Mouse (Mus musculus) ES-E14 (cell line): Measurements from ENCODE around the gene Krt19. TPM values are rescaled to one million over a fixed set of nuclear protein-coding genes. Genes with fewer than 3 reads are reported as not detected.

Source experiments
- DNase-seq: peaks from one replicate; pipeline ENCODE4 v3.0.0-alpha.2; 2013; ENCODE audit warnings: low read depth, low spot score
- H3K27ac ChIP-seq: 2 replicates; pipeline ENCODE4 v1.5.1; 2012; ENCODE audit warnings: low read depth, mild to moderate bottlenecking, low read length, moderate library complexity, mixed read lengths; ENCODE audit not compliant: poor library complexity, insufficient read depth, severe bottlenecking
- H3K36me3 ChIP-seq: 2 replicates; pipeline ENCODE4 v1.6.1; 2012; ENCODE audit warnings: mild to moderate bottlenecking, low read length, moderate library complexity, mixed read lengths; ENCODE audit not compliant: control insufficient read depth, poor library complexity, insufficient read depth, severe bottlenecking
- H3K4me1 ChIP-seq, 2 experiments: fragments of 150-350 bp in 1 of 2; sonication (generic) in 1 of 2; 2 replicates each; pipeline ENCODE4 v1.6.1; 2012; ENCODE audit warnings: low read length in 2 of 2, mild to moderate bottlenecking in 1 of 2, mixed read lengths in 1 of 2; ENCODE audit not compliant: control insufficient read depth in 2 of 2, insufficient read depth in 2 of 2, poor library complexity in 1 of 2
- H3K4me3 ChIP-seq, 2 experiments: fragments of 150-350 bp in 1 of 2; sonication (generic) in 1 of 2; 2 replicates each; pipeline ENCODE4 v1.5.1; 2012; ENCODE audit warnings: low read length in 2 of 2, low read depth in 1 of 2, mild to moderate bottlenecking in 1 of 2, mixed read lengths in 1 of 2; ENCODE audit not compliant: insufficient read depth in 1 of 2, poor library complexity in 1 of 2, severe bottlenecking in 1 of 2
- H3K9ac ChIP-seq: 2 replicates; pipeline ENCODE4 v1.6.1; 2012; ENCODE audit warnings: low read depth, mild to moderate bottlenecking, low read length, mixed read lengths; ENCODE audit not compliant: poor library complexity, insufficient read depth, severe bottlenecking
- H3K9me3 ChIP-seq: fragments of 150-350 bp; sonication (generic); 2 replicates; pipeline ENCODE4 v1.6.1; 2012; ENCODE audit warnings: low read depth, mild to moderate bottlenecking, low read length; ENCODE audit not compliant: control insufficient read depth, insufficient read depth
- CHD2 ChIP-seq: IDR thresholded peaks from 2 replicates; pipeline ENCODE4 v1.6.1; 2014; ENCODE audit warnings: mild to moderate bottlenecking, low read depth, low read length, inconsistent platforms
- HCFC1 ChIP-seq: IDR thresholded peaks from 2 replicates; pipeline ENCODE4 v1.6.1; 2012; ENCODE audit warnings: low read length, inconsistent platforms, borderline replicate concordance; ENCODE audit not compliant: insufficient read depth
- MAFK ChIP-seq: IDR thresholded peaks from 2 replicates; pipeline ENCODE4 v1.6.1; 2014; ENCODE audit warnings: mild to moderate bottlenecking, low read depth, low read length, inconsistent platforms; ENCODE audit not compliant: insufficient read depth
- ZC3H11A ChIP-seq: IDR thresholded peaks from 2 replicates; pipeline ENCODE4 v1.6.1; 2012; ENCODE audit warnings: low read depth, mild to moderate bottlenecking, inconsistent platforms, low read length, borderline replicate concordance
- ZNF384 ChIP-seq: IDR thresholded peaks from 2 replicates; pipeline ENCODE4 v1.6.1; 2012; ENCODE audit warnings: low read depth, low read length, inconsistent platforms
- in situ Hi-C, 2 experiments: fragments of 600-800 bp; cut with MboI; formaldehyde crosslinking; loops; one replicate each; pipeline ENCODE4 v1.15.1; 2025; ENCODE audit warnings: low sequenced_read_pairs in 2 of 2, inconsistent platforms in 1 of 2; ENCODE audit not compliant: unreplicated experiment in 2 of 2
- total RNA-seq: library from RNA; depleted of rRNA; stranded (reverse); fragments of 300-350 nt; gene quantifications from 2 replicates; pipeline ENCODE4 v1.2.3, GENCODE M21; 2012

The Krt19 gene
- total RNA-seq, 1 experiment: 79.9 TPM

DNA sequence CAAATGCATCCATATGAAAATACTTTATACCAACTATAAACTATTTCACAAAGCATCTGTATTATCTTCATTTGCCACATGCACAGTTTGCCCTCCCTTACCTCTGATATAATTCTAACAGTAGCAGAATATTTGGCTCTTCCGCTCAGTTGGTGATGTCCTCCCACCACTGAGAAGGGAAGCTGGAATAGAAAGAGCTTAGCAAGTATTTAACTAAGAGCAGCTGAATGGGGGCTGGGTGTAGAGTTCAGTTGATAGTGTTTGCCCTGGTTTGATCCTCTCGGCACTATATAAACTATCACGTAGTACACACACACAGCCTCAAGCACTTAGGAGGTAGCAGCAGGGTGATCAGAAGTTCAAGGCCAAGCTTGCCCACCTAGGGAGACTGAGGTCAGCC lies 30.8 kb upstream of the Krt19 start:
- DNase-seq: no peak
- Histone ChIP-seq H3K4me1 (no peaks in the 10 kb centered on the region), H3K9ac (no peak overlapping the region), H3K9me3 (no peaks in the 10 kb centered on the region), H3K27ac (no peak overlapping the region), H3K4me3 (no peak overlapping the region), H3K36me3 (no peaks in the 10 kb centered on the region)
- in situ Hi-C loops: loop anchor here in 1 of 2 experiments (10.0 kb wide), 1 partner anchor 116 kb away; no protein-coding TSS in a partner anchor
- no peak for TF ChIP-seq ZC3H11A
- no peak for TF ChIP-seq ZNF384
- TF ChIP-seq MAFK: no peak
- no peak for TF ChIP-seq CHD2
- TF ChIP-seq HCFC1: no peak

- H3K9ac ChIP-seq: no peak overlapping the region
- H3K4me3 ChIP-seq: no peak overlapping the region
- no peak for DNase-seq
- no peaks in the 10 kb centered on the region for H3K36me3 ChIP-seq
- H3K4me1 ChIP-seq: no peaks in the 10 kb centered on the region
- no peaks in the 10 kb centered on the region for H3K9me3 ChIP-seq
- TF ChIP-seq ZNF384: no peak
- no peak for TF ChIP-seq CHD2
- no peak for TF ChIP-seq HCFC1
- TF ChIP-seq MAFK: no peak
- no peak for TF ChIP-seq ZC3H11A
- in situ Hi-C loops: loop anchor here in 1 of 2 experiments (10.0 kb wide), 1 partner anchor 116 kb away; no protein-coding TSS in a partner anchor
- H3K27ac ChIP-seq: no peak overlapping the region
Observed at GRCm38 (mm10) chr11:100178307-100178706, 29.8 kb upstream of the Krt19 start.

DNA sequence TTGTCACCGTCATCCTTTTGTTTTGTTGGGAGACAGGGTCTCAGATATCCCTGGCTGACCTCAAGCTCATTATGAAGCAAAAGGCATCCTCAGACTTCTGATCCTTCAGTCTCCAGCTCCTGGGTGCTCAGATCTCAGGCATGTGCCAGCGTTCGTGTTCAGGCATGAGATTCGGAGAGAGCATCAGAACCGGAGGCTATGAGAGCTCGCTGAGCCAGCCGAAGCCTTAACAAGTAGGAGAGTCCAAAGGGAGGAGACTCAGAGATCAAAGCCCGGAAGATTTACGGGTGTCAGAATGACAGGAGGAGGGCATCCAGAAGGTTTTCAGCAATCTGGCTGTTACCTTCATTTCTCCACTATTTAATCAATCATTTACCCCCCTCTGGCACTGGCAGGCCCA lies 28.3 kb upstream of the Krt19 start:
- Histone ChIP-seq H3K4me1 (no peaks in the 10 kb centered on the region), H3K9me3 (no peaks in the 10 kb centered on the region), H3K9ac (no peak overlapping the region), H3K27ac (no peak overlapping the region), H3K4me3 (no peak overlapping the region), H3K36me3 (no peaks in the 10 kb centered on the region)
- in situ Hi-C loops: loop anchor here in 1 of 2 experiments (10.0 kb wide), 1 partner anchor 118 kb away; no protein-coding TSS in a partner anchor
- TF ChIP-seq ZC3H11A (no peak), HCFC1 (no peak)
- DNase-seq: no peak

DNA sequence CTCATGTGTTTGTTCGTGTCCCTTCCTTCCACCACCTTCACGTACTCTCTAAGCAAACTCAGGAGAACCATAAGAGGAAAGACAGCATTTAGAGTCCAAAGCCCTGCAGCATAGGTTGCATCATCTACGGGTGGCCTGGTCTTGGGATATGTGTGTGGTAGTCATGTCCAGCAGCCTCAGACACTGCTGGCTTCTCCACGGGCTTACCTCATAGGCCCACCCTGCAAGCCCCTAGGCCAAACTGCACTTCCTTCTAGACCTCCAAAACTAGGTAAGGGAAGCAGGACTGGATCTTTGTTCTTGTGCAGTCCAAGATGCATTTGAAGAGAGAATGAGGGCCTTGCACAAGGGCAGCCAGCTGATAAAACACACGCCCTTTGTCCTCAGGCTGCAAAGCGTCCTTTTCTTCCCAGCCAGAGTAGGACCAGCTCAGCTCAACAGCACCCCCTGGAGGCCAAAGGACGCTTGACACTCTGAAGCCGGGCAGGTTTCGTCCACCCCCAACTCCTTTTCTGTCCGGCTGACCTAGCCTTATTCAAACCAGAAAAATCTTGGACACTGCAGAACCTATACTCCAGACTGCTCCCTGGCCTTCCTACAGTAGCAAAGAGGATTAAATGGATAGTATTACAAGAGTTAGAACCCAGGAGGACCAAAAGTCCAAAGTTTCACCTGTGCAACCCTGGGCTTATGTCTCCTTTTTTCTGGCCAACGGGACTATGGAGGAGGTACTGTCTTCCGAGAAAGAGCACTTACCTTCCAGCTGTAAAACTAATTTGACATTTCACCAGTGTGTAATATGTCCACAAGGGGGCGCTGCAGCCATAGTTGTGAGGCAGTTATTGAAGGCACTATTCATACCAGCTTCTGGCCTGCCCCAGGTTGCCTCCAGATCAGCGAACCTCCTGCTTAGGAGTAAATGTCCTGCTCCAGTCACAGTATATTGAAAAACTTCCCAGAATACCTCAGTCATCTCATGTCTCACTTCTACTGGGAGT lies 20.6 kb upstream of the Krt19 start:
- DNase-seq: peak; percentile 69
- Histone ChIP-seq H3K9ac (no peak overlapping the region), H3K27ac (no peak overlapping the region), H3K4me1 (peaks cover 0 to 6% of the 10 kb centered on the region in 2 experiments; a peak in 1 of 4 replicates), H3K9me3 (no peaks in the 10 kb centered on the region), H3K4me3 (no peak overlapping the region), H3K36me3 (no peaks in the 10 kb centered on the region)
- TF ChIP-seq HCFC1 (no peak), CHD2 (no peak), ZC3H11A (peak; percentile 93; the same call in 1 of the 2 replicates)
- in situ Hi-C loops: no loop called here

DNA sequence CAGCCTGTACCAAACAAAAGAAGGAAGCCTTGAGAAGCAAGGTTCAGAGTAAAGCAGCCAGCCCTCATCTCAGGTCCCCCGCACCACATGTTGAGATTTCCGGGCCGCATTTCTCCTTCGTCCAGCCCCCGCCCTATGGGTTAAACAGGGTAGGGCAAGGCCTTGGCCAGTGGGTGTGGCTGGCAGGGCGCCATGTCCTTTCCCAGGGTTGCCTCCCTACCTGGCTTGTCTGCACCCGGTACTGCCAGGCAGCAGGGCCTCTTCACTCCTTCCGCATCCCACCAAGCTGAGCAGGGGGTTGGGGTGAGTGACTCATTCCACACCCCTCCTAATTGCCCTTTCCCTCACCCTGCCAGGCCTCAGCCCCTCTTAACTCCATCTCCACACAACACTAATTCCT lies 19.6 kb upstream of the Krt19 start:
- TF ChIP-seq HCFC1: no peak
- TF ChIP-seq CHD2: no peak
- TF ChIP-seq ZNF384: no peak
- no peak for TF ChIP-seq MAFK
- no peak for TF ChIP-seq ZC3H11A
- H3K27ac ChIP-seq: no peak overlapping the region

More for the DNA sequence above, 19.6 kb upstream of the Krt19 start:
- H3K9ac ChIP-seq: no peak overlapping the region
- in situ Hi-C loops: no loop called here
- no peak overlapping the region for H3K4me3 ChIP-seq
- no peaks in the 10 kb centered on the region for H3K9me3 ChIP-seq
- peaks cover 0 to 6% of the 10 kb centered on the region in 2 experiments; a peak in 1 of 4 replicates for H3K4me1 ChIP-seq
- no peaks in the 10 kb centered on the region for H3K36me3 ChIP-seq
- DNase-seq: no peak
